Mouse (Mus musculus) ES-CJ7 (cell line): ENCODE results near the gene Adarb1.
A peak's percentile ranks its signal among the peaks of the same experiment; 100 is the strongest.

Experiments
- DNase-seq: peaks from one replicate; pipeline ENCODE4 v3.0.0; 2011; ENCODE audit warnings: low read depth, low spot score

Adarb1 gene

GRCm38 (mm10) chr10:77418138-77418537, at the start of gene Adarb1:
TSS of gene Adarb1 (minus strand) at chr10:77418270.
- peak; percentile 92 for DNase-seq

GRCm38 (mm10) chr10:77467407-77467806, 49.3 kb upstream of the Adarb1 start:
- DNase-seq: no peak

- DNase-seq: no peak
Observed at GRCm38 (mm10) chr10:77465902-77466301, 47.8 kb upstream of the Adarb1 start.

GRCm38 (mm10) chr10:77464181-77464936, 46.3 kb upstream of the Adarb1 start:
- peak; percentile 20 for DNase-seq

GRCm38 (mm10) chr10:77461161-77461560, 43.1 kb upstream of the Adarb1 start:
- no peak for DNase-seq

- no peak for DNase-seq
Observed at GRCm38 (mm10) chr10:77457701-77458100, 39.6 kb upstream of the Adarb1 start.

- DNase-seq: no peak
Observed at GRCm38 (mm10) chr10:77456507-77456906, 38.4 kb upstream of the Adarb1 start.

- DNase-seq: no peak
Observed at GRCm38 (mm10) chr10:77455251-77456010, 37.4 kb upstream of the Adarb1 start.

- DNase-seq: no peak
Observed at GRCm38 (mm10) chr10:77454795-77455194, 36.7 kb upstream of the Adarb1 start.

GRCm38 (mm10) chr10:77451822-77452221, 33.8 kb upstream of the Adarb1 start:
- no peak for DNase-seq

- DNase-seq: no peak
Observed at GRCm38 (mm10) chr10:77450159-77450464, 32.0 kb upstream of the Adarb1 start.

GRCm38 (mm10) chr10:77449315-77450158, 31.5 kb upstream of the Adarb1 start:
- DNase-seq: no peak

GRCm38 (mm10) chr10:77448698-77449247, 30.7 kb upstream of the Adarb1 start:
- no peak for DNase-seq

GRCm38 (mm10) chr10:77448209-77448608, 30.1 kb upstream of the Adarb1 start:
- no peak for DNase-seq

GRCm38 (mm10) chr10:77447755-77448154, 29.7 kb upstream of the Adarb1 start:
- no peak for DNase-seq

GRCm38 (mm10) chr10:77442250-77442649, 24.2 kb upstream of the Adarb1 start:
- DNase-seq: no peak

GRCm38 (mm10) chr10:77441812-77442211, 23.7 kb upstream of the Adarb1 start:
- no peak for DNase-seq

GRCm38 (mm10) chr10:77440841-77441755, 23.0 kb upstream of the Adarb1 start:
- DNase-seq: no peak

GRCm38 (mm10) chr10:77440286-77440685, 22.2 kb upstream of the Adarb1 start:
- no peak for DNase-seq

- DNase-seq: no peak
Observed at GRCm38 (mm10) chr10:77439026-77439425, 21.0 kb upstream of the Adarb1 start.

- no peak for DNase-seq
Observed at GRCm38 (mm10) chr10:77438021-77438420, 20.0 kb upstream of the Adarb1 start.
